Mouse (Mus musculus) neural tube, embryonic 12.5 days (tissue): ENCODE measurements around the gene Gm28230. TPM values are rescaled to one million over a fixed set of nuclear protein-coding genes. Genes with fewer than 3 reads are reported as not detected.

Experiments
- ATAC-seq: fragments of 200-750 bp; cut with Nextera tagmentation; 2 replicates; pipeline ENCODE4 v1.8.0; 2017; ENCODE audit warnings: low read depth, mild to moderate bottlenecking, moderate TSS enrichment, moderate library complexity; ENCODE audit not compliant: low FRiP score
- H3K27ac ChIP-seq: fragments of 300-500 bp; sonication (generic); 2 replicates; pipeline ENCODE4 v1.5.1; 2016
- H3K27me3 ChIP-seq: fragments of 300-500 bp; sonication (generic); replicated peaks from 2 replicates; pipeline ENCODE4 v1.6.1; 2016; ENCODE audit warnings: mild to moderate bottlenecking
- H3K36me3 ChIP-seq: fragments of 300-500 bp; sonication (generic); 2 replicates; pipeline ENCODE4 v1.6.1; 2016; ENCODE audit warnings: mild to moderate bottlenecking
- H3K4me1 ChIP-seq: fragments of 300-500 bp; sonication (generic); 2 replicates; pipeline ENCODE4 v1.6.1; 2016
- H3K4me2 ChIP-seq: fragments of 300-500 bp; sonication (generic); replicated peaks from 2 replicates; pipeline ENCODE4 v1.6.1; 2016; ENCODE audit warnings: mild to moderate bottlenecking
- H3K4me3 ChIP-seq: fragments of 300-500 bp; sonication (generic); 2 replicates; pipeline ENCODE4 v1.5.1; 2016
- H3K9ac ChIP-seq: fragments of 300-500 bp; sonication (generic); 2 replicates; pipeline ENCODE4 v1.6.1; 2016; ENCODE audit warnings: mild to moderate bottlenecking
- H3K9me3 ChIP-seq: fragments of 300-500 bp; sonication (generic); 2 replicates; pipeline ENCODE4 v1.6.1; 2016; ENCODE audit warnings: mild to moderate bottlenecking
- WGBS: fragments of 180-500 bp; shearing (Covaris S2); methylation state at CpG from one replicate; pipeline ENCODE4 v1.1.7; 2016; 5-methylcytosine and 5-hydroxymethylcytosine counted together
- polyA plus RNA-seq: library from polyadenylated mRNA; unstranded; fragments of >200 nt; fragmentation: Nextera tagmentation; extraction: Ambion mirVana; gene quantifications from 2 replicates; pipeline ENCODE4 v1.2.1, GENCODE M21; 2016

The Gm28230 gene
- polyA plus RNA-seq, 1 experiment from 2014 or later: 6.9 TPM

DNA sequence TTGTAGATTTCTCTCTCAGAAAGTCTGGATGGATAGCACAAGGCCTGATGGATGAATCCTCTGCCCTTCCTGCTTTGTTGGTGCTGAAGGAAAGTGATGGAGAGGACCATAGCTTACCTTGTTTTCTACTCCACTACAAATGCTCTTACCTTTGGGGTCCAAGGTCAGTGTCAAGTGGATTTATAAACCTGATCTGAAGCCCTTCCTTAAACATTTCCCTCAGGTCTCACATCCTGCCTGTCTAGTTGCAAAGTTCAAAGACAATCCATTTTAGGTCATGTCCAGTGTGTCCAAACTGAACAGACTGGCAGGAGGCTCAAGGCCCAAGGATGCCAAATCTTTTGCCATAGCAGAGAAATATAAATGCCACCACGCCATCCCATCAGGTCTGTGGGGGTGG, 25.3 kb downstream of the Gm28230 start:
- Histone ChIP-seq H3K27ac (0 out of 2 replicates have a peak overlapping the region, but pooled peaks have one; percentile 77), H3K27me3 (no peaks in the 10 kb centered on the region), H3K9ac (no peak overlapping the region), H3K36me3 (peaks cover 4% of the 10 kb centered on the region), H3K9me3 (no peaks in the 10 kb centered on the region), H3K4me2 (peak overlapping the region; percentile 75; the same call in 1 of the 2 replicates), H3K4me3 (no peak overlapping the region), H3K4me1 (peaks cover 64% of the 10 kb centered on the region)
- no peak for ATAC-seq
- WGBS: 86% methylated on average over 1 of the region's 1 CpGs

DNA sequence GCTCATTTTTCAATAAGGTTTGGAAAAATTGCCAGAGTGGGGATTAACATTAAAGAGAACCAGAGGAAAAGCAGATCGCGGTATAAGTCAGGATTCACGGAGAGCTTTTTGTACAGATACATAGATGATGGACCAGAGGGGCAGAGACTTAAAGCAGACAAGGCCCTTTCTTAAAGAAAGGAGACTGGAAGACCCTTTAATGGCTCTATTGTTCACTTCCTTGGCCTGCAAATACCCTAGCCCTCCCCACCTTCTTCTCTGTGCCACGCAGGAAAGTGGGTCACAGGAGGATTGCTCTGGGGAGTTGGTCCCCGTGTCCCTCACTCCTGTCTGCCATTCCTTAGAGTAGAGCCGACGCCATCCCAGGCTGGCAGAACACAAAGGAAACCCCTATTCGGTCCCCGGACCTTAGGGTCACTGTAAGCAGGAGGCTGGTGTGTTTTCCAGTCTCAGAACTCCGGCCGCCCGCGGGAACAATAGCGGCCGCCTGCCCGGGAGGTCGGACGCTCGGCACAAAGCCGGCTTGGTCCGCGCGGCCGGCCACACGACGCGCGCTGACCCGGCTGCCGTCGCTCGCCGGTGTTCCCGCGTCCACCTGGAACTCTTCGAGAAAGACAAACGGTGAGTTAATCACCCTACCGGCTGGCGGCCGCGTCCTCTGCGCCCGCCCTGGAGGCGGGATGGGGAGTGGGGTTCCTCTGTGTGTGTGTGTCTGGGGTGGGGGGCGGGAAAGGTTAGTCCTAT, 26.1 kb downstream of the Gm28230 start:
- ATAC-seq: peak; percentile 1; the same call in 1 of the 2 replicates
- Histone ChIP-seq H3K9me3 (no peaks in the 10 kb centered on the region), H3K4me2 (peak overlapping the region; percentile 75), H3K27me3 (no peaks in the 10 kb centered on the region), H3K27ac (peak overlapping the region; percentile 77), H3K4me1 (peaks cover 57% of the 10 kb centered on the region), H3K4me3 (peak overlapping the region; percentile 35), H3K36me3 (no peaks in the 10 kb centered on the region), H3K9ac (peak overlapping the region; percentile 70)
- 1% methylated on average over 45 of the region's 45 CpGs for WGBS

DNA sequence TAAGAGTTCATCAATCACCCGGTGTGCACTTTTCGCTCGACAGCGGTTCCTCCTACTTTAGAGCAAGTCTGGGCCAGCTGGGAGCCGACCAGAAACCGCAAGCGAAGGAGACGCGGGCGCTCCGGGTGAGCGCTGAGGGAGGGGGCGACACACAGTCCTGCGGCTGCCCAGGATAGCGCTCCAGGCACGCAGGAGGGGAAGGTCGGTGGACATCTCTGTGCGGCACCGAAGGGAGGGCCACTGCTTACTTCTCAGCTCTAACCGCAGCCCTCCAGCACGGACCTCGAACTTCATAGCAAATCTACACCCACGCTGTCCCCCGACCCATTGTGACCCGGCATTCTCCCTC, 26.6 kb downstream of the Gm28230 start:
- no peaks in the 10 kb centered on the region for H3K36me3 ChIP-seq
- H3K27ac ChIP-seq: peak overlapping the region; percentile 77
- WGBS: under 1% methylated on average over 25 of the region's 25 CpGs
- H3K4me3 ChIP-seq: peak overlapping the region; percentile 35
- no peaks in the 10 kb centered on the region for H3K27me3 ChIP-seq
- H3K9ac ChIP-seq: peak overlapping the region; percentile 70
- peak overlapping the region; percentile 75 for H3K4me2 ChIP-seq
- no peaks in the 10 kb centered on the region for H3K9me3 ChIP-seq
- ATAC-seq: peak; percentile 42
- H3K4me1 ChIP-seq: peaks cover 52% of the 10 kb centered on the region

DNA sequence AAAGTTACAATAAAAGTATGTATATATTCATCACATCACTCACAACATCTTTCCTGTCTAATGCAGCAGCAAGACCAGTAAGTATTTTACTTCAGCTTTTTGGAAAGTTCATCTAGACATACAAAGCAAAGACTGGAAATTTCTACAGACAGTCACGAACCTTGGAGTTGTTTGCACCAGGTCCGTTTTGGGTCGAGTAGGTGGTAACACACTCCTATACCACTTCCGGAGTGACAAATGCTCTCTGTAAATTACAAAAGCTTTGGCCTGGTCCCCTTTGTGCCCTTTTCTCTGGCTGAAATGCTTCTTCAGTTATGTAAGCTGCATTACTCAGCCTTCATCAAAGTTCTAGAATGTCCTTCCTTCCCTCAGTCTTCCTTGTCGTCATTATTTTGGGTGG, 27.2 kb downstream of the Gm28230 start:
- Histone ChIP-seq H3K4me1 (peaks cover 46% of the 10 kb centered on the region), H3K36me3 (no peaks in the 10 kb centered on the region), H3K9ac (no peak overlapping the region), H3K9me3 (no peaks in the 10 kb centered on the region), H3K4me3 (no peak overlapping the region; the same call in 1 of the 2 replicates), H3K27me3 (no peaks in the 10 kb centered on the region), H3K27ac (no peak overlapping the region), H3K4me2 (peak overlapping the region; percentile 75)
- no peak for ATAC-seq
- 27% methylated on average over 5 of the region's 5 CpGs for WGBS

DNA sequence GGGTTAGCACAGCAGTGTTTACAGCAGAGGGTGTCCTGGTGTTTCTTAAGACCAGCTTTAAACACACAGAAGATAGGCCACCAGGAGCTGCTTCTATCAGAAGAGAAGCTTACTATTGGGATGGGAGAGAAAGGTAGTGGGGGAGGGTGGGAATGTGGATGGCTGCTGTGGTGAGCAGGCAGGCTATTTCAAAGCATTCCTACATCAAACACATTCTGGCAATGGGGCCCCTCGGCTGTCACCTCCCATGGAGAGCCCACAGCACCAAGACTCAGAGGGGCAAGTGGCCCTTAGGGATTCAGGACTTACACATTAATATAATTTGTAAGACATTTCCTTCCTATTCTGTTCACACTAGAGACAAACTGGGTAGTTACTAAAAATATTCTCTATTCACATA, 33.6 kb downstream of the Gm28230 start:
- Histone ChIP-seq H3K4me2 (no peak overlapping the region), H3K9ac (no peak overlapping the region), H3K4me1 (peaks cover 20% of the 10 kb centered on the region), H3K9me3 (no peaks in the 10 kb centered on the region), H3K36me3 (no peaks in the 10 kb centered on the region), H3K27me3 (peaks cover 22% of the 10 kb centered on the region), H3K27ac (no peak overlapping the region), H3K4me3 (no peak overlapping the region)
- ATAC-seq: no peak
- WGBS: 0% methylated on average over 1 of the region's 1 CpGs

DNA sequence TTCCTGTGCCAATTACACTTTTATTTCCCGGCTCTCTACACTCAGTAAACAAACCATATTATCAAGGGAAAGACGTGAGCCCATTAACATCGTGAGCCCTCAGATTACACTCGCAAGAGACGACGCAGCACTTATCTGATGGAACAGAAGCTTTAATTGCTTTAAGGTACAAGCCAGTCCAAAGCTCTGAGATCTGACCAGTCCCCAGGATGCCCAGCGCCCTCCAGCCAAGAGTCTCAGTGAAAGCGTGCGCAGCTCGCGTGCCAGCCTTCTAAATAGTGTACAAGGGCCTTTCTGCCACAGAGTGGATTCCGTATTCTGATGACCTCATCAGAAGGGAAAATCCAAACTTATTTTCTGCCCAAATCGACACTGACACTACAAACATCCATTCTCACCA, 35.4 kb downstream of the Gm28230 start:
- Histone ChIP-seq H3K4me3 (no peak overlapping the region), H3K4me1 (peaks cover 20% of the 10 kb centered on the region), H3K9me3 (no peaks in the 10 kb centered on the region), H3K4me2 (peak overlapping the region; percentile 99), H3K27me3 (peaks cover 22% of the 10 kb centered on the region), H3K27ac (no peak overlapping the region), H3K36me3 (no peaks in the 10 kb centered on the region), H3K9ac (no peak overlapping the region)
- 3% methylated on average over 13 of the region's 13 CpGs for WGBS
- no peak for ATAC-seq

DNA sequence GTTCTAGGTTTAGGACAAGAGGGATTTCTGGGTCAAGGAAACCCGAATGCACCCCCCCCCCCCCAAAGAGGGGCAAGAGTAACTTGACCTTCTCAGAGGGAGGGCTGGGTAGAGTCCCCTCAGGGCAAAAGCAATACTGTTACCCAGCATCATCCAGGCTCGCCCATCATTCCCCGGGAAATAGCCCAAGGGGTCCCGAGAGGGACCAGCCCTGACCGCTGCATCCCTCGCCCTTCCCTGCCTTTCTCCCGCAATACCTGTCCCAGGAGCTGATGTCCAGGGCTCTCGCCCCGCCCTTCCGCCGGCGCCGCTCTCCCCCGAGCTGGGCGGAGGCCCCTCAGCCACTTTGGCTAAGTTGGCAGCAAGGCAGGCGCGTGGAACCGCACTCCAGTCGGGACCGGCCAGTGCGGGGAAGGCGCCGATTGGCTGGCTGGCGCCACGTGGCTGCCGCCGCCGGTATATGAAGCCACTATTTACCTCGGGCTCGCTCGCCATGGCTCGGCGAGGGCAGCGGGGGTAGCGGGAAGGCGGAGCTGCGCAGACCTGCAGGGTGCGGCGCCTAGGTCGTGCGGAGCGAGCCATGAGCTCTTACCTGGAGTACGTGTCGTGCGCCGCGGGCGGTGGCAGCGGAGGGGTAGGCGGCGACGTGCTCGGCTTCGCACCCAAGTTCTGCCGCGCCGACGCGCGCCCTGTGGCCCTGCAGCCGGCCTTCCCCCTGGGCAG, 36.2 kb downstream of the Gm28230 start, which contains the start of gene Hoxd1:
Hoxd1 (plus strand) TSS at position 459 of the 723 bp plus-strand sequence.
- H3K4me1 ChIP-seq: peaks cover 20% of the 10 kb centered on the region
- H3K9ac ChIP-seq: peak within 1 kb of the TSS; percentile 65
- peak; percentile 86 for ATAC-seq
- WGBS: under 1% methylated on average over 61 of the region's 61 CpGs
- no peaks in the 10 kb centered on the region for H3K9me3 ChIP-seq
- H3K4me3 ChIP-seq: peak within 1 kb of the TSS; percentile 60
- H3K27me3 ChIP-seq: peaks cover 22% of the 10 kb centered on the region
- no peaks in the 10 kb centered on the region for H3K36me3 ChIP-seq
- H3K27ac ChIP-seq: no peak within 1 kb of the TSS
- H3K4me2 ChIP-seq: peak within 1 kb of the TSS; percentile 99

DNA sequence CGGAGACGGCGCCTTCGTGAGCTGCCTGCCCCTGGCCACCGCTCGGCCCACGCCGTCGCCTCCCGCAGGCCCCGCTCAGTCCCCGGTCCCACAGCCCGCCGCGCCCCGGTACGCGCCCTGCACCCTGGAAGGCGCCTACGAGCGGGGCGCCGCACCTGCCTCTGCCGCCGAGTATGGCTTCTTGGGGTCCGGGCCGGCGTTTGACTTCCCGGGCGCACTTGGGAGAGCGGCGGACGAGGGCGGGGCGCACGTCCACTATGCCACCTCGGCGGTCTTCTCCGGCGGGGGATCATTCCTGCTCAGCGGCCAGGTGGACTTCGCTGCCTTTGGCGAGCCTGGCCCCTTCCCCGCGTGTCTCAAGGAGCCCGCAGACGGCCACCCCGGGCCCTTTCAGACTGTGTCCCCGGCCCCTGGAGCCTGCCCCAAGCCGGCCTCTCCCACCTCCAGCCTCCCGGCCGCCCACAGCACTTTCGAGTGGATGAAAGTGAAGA, 36.8 kb downstream of the Gm28230 start:
- peak overlapping the region; percentile 65 for H3K9ac ChIP-seq
- H3K4me1 ChIP-seq: peaks cover 20% of the 10 kb centered on the region
- H3K4me3 ChIP-seq: peak overlapping the region; percentile 60
- no peaks in the 10 kb centered on the region for H3K9me3 ChIP-seq
- under 1% methylated on average over 50 of the region's 53 CpGs for WGBS
- H3K4me2 ChIP-seq: peak overlapping the region; percentile 99
- H3K36me3 ChIP-seq: no peaks in the 10 kb centered on the region
- H3K27me3 ChIP-seq: peaks cover 22% of the 10 kb centered on the region
- no peak overlapping the region for H3K27ac ChIP-seq
- peak; percentile 69 for ATAC-seq

DNA sequence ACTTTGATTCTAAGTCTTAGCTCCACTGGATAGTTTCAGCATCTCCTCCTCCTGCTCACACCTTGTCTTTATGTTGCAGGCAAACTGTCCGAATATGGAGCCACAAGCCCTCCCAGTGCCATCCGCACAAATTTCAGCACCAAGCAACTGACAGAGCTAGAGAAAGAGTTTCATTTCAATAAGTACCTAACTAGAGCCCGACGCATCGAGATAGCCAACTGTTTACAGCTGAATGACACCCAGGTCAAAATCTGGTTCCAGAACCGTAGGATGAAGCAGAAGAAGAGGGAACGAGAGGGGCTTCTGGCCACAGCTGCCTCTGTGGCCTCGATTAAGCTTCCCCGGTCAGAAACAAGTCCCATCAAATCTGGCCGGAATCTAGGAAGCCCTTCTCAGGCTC, 37.4 kb downstream of the Gm28230 start:
- peaks cover 22% of the 10 kb centered on the region for H3K27me3 ChIP-seq
- H3K9me3 ChIP-seq: no peaks in the 10 kb centered on the region
- no peak overlapping the region for H3K27ac ChIP-seq
- H3K4me1 ChIP-seq: peaks cover 20% of the 10 kb centered on the region
- no peaks in the 10 kb centered on the region for H3K36me3 ChIP-seq
- peak overlapping the region; percentile 60 for H3K4me3 ChIP-seq
- 49% methylated on average over 10 of the region's 10 CpGs for WGBS
- peak overlapping the region; percentile 99 for H3K4me2 ChIP-seq
- no peak for ATAC-seq
- no peak overlapping the region for H3K9ac ChIP-seq

DNA sequence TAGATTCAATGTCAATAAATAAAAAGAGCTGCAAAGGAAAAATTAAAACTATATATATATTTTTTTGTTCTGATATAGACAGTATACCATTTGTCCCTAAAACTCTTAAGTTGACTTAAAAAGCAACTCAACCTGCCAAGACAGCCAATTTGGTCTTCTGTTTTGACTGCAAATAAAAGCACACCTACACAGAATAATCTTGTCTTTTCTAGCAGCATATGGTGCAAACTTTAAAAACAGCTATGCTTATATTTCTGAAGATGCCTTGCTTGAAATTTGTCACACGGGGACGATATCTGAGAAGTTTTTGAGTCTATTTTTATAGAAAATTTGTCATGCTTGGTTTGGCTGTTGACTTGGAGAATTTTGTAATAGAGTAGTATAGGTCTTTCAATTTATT, 47.8 kb downstream of the Gm28230 start:
- Histone ChIP-seq H3K9me3 (no peaks in the 10 kb centered on the region), H3K27ac (no peak overlapping the region), H3K27me3 (no peaks in the 10 kb centered on the region), H3K4me2 (no peak overlapping the region), H3K4me1 (no peaks in the 10 kb centered on the region), H3K4me3 (no peak overlapping the region), H3K9ac (no peak overlapping the region), H3K36me3 (no peaks in the 10 kb centered on the region)
- no peak for ATAC-seq
- WGBS: 91% methylated on average over 2 of the region's 2 CpGs

DNA sequence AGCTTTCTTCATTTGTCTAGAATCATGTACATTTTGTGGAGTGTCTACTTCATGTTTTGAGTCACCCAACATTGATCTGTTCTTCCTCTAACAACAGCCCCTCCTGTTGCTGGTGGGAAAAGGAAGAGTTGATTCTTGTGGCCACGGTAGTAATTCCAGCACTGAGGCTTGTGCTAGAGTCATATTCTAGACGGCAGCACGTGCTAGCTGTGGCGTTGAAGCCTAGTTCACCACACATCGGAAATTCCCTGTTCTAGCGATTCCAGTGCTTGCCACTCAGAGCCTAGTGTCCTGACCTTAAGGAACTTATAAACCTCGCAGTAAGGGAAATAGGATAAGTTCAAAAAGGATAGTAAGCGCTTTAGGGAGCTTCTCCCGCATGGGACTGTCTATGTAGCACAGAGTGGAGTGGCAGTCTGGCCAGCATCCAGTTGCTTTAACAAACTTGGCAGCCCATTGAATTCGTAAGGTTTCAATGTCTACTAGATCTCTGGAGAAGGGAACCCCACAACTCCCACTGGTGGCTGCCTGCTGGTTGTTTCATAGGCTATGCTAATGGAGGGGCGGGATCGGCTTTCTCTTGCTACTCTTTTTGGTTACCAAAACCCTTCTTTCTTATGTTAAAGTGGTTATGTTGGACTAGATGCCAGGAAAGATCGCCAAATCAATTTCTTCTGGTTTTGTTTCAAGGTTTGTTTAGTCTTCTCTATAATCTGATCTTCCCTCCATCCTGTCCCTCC, 51.2 kb downstream of the Gm28230 start:
- Histone ChIP-seq H3K4me2 (no peak overlapping the region), H3K27me3 (no peaks in the 10 kb centered on the region), H3K4me3 (no peak overlapping the region), H3K9ac (no peak overlapping the region), H3K27ac (no peak overlapping the region), H3K4me1 (no peaks in the 10 kb centered on the region), H3K36me3 (no peaks in the 10 kb centered on the region), H3K9me3 (no peaks in the 10 kb centered on the region)
- WGBS: 75% methylated on average over 13 of the region's 13 CpGs
- ATAC-seq: no peak

DNA sequence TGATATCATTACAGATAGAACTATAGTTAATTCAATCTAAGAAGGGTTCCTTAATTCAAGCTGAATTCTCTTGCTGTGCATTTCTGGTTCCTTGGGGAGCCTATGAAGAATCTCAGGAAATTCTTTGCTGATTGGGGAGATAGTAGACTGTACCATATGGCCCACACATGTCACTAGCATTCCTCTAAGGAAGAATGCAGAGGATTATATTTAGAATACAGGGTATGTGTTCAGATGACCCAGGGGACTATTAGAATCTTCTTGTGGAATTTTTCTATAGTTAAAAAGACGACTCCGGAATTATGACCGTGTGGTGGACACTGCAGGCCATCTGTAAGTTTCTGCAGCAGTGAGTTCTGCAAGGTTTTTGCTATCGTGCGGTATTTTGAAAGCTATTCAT, 54.9 kb downstream of the Gm28230 start:
- H3K4me3 ChIP-seq: no peak overlapping the region
- H3K9ac ChIP-seq: no peak overlapping the region
- H3K4me2 ChIP-seq: no peak overlapping the region
- no peak for ATAC-seq
- WGBS: 78% methylated on average over 5 of the region's 5 CpGs
- no peak overlapping the region for H3K27ac ChIP-seq
- H3K4me1 ChIP-seq: no peaks in the 10 kb centered on the region
- H3K36me3 ChIP-seq: no peaks in the 10 kb centered on the region
- no peaks in the 10 kb centered on the region for H3K9me3 ChIP-seq
- H3K27me3 ChIP-seq: no peaks in the 10 kb centered on the region
